Mouse (Mus musculus): ENCODE data around the gene Slc47a1.
A peak's percentile ranks its signal among the peaks of the same experiment; 100 is the strongest.
"Not testable (repeated sequence)": the region's sequence is repeated elsewhere in the genome, so short reads cannot be mapped to it uniquely, and the experiment has no call there.

Slc47a1 gene

GRCm38 (mm10) chr11:61377881-61378613 is at the start of gene Slc47a1:
Gene Slc47a1, minus strand, starts transcription at chr11:61378345.
- DNase-seq (ENCODE audit: extremely low spot score, low read depth, low spot score): no peak

DNA sequence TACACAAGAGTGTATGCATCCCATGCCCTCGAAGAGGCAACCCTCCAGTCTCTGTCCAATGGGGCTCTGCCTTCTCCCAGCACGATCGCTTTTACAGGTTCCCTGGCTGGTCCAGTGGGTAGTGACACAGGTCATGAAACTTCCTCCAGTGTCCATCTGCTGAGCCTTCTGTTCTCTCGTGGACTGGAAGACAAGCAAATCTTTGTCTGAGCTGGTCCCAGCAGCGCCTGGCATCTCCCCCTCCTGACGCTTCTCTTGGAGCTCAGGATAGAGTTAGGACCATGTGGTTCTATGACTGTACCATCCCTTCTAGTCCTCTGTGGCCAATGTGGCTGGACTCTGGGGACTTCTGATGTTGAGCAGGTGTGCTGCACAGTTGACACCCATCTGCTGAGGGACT is 41.1 kb upstream of the Slc47a1 start:
- no peak for DNase-seq (ENCODE audit: extremely low spot score, low read depth, low spot score)

GRCm38 (mm10) chr11:61417945-61418551 is 39.9 kb upstream of the Slc47a1 start:
- peak; percentile 73 for DNase-seq (ENCODE audit: extremely low spot score, low read depth, low spot score)

DNA sequence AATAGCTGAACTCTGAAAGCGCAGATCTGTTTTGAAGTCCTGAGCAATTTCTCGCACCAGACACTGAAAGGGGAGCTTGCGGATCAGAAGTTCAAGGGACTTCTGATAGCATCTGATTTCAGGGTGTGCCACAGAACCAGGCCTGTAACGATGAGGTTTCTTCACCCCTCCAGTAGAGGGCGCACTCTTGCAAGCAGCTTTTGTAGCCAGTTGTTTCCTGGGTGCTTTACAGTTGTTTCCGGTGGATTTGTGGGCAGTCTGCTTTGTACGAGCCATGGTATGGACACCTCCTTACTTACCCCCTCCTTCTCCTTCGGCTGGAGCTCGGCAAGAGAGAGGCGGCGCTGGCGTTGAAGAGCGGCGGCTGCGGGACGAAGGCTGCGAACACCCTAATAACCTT is 38.4 kb upstream of the Slc47a1 start:
- DNase-seq (ENCODE audit: extremely low spot score, low read depth, low spot score): not testable (repeated sequence)

DNA sequence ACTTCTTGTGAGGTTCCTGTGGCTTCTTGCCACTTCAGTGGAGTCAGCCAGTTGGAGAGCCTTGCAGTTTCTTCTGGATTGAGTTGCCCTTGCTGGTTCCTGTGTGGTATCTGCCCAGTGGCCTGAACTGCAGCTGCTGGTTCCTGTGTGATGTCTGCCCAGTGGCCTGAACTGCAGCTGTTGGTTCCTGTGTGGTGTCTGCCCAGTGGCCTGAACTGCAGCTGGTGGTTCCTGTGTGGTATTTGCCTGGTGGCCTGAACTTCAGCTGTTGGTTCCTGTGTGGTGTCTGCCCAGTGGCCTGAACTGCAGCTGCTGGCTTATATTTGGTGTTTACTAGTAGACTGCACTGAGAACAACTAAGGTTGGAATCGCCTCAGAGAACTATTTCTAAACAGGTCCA is 37.3 kb upstream of the Slc47a1 start:
- no peak for DNase-seq (ENCODE audit: extremely low spot score, low read depth, low spot score)

GRCm38 (mm10) chr11:61414560-61414959 is 36.4 kb upstream of the Slc47a1 start:
- no peak for DNase-seq (ENCODE audit: extremely low spot score, low read depth, low spot score)

GRCm38 (mm10) chr11:61413411-61413810 is 35.3 kb upstream of the Slc47a1 start:
- DNase-seq (ENCODE audit: extremely low spot score, low read depth, low spot score): no peak

DNA sequence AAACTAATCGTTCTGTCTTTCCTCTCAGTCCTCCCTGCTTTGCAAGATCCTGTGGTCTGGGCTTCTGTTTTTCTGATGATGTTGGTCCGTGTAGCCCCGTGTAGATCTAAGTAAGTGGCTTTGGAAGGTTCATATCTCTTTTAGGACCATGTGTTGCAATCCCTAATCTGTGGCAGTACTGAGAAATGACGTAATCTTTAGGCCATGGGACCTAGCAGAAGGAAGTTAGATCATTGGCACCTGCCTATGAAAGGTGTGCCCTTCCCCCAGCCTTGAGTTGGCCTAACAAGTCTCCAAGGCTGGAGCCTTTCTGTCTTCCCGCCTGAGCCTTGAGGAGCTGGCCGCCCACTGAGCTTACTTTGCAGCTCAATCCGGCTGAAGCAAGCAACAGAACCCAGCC is 33.7 kb upstream of the Slc47a1 start:
- DNase-seq (ENCODE audit: extremely low spot score, low read depth, low spot score): no peak

- no peak for DNase-seq (ENCODE audit: extremely low spot score, low read depth, low spot score)
Observed at GRCm38 (mm10) chr11:61411221-61411620, 33.1 kb upstream of the Slc47a1 start.

- DNase-seq (ENCODE audit: extremely low spot score, low read depth, low spot score): peak; percentile 82
Observed at GRCm38 (mm10) chr11:61410129-61410528, 32.0 kb upstream of the Slc47a1 start.

GRCm38 (mm10) chr11:61409051-61409450 is 30.9 kb upstream of the Slc47a1 start:
- no peak for DNase-seq (ENCODE audit: extremely low spot score, low read depth, low spot score)

- no peak for DNase-seq (ENCODE audit: extremely low spot score, low read depth, low spot score)
Observed at GRCm38 (mm10) chr11:61408184-61409027, 30.3 kb upstream of the Slc47a1 start.

GRCm38 (mm10) chr11:61407638-61408183 is 29.6 kb upstream of the Slc47a1 start:
- peak; percentile 88 for DNase-seq (ENCODE audit: extremely low spot score, low read depth, low spot score)

DNA sequence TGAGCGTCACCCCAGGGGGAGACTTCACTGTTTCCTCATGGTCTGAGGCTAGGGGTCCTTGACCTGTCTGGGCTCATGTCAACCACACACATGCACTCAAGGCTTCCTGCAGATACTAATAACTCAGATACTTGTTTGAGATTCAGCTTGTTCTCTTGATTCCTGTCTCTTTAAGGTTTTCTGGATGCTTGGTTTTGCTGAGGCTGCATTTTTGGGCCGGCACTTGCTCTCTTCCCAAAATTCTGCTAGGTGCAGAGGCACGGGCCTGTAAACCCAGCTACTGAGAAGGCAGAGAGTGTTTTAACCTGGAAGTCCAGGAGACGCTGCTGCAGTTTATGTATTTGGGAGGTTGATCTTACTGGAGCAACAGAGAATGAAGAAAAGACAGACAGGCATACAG is 23.6 kb upstream of the Slc47a1 start:
- no peak for DNase-seq (ENCODE audit: extremely low spot score, low read depth, low spot score)

- no peak for DNase-seq (ENCODE audit: extremely low spot score, low read depth, low spot score)
Observed at GRCm38 (mm10) chr11:61400681-61401346, 22.7 kb upstream of the Slc47a1 start.

DNA sequence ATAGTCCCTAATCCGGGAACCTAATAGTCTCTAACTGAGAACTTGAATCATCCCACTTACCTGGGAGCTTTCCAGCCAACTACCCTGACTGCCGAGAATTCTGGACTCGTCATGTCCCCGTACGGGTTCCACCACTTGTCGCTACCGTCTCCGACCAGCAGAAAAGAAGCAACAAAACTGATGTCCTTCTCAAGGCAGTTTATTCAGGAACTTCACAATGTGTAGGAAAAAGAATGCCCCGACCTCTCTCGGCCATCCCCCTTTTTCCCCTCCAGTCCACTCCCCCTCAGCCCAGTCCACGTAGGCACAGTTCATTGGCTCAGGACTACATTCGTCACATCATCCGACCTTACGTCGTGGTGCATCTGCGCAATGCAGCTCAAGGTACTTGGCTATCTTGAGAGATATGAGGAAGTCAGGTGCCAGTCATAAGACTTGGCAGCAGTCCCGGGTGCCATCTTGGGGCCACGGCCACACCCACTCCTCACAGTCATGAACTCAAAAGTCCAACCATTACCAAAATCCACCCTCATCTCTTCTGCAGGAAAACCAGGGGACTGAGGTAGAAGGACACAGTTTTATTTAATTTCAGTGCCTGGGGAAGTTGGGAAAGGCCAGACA is 19.4 kb upstream of the Slc47a1 start:
- not testable (repeated sequence) for DNase-seq (ENCODE audit: extremely low spot score, low read depth, low spot score)

DNA sequence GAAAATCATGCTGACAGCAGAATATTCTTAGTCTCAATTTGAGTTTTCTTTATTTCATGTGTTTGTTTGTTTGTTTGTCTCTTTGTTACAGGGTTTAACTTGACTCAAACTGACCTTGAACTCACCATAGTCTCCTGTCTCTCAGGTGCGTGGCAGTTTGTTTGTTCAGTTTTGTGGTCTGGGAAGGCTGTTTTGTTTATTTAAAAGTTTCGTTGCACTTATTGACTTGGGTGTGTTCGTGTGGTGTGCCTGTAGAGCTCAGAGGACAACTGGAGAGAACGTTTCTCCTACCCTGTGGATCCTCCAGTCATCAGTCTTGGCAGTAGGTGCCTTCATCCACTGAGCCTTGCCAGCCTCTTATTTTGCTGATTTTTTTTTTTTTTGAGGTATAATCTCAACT is 10.8 kb upstream of the Slc47a1 start:
- no peak for DNase-seq (ENCODE audit: extremely low spot score, low read depth, low spot score)

DNA sequence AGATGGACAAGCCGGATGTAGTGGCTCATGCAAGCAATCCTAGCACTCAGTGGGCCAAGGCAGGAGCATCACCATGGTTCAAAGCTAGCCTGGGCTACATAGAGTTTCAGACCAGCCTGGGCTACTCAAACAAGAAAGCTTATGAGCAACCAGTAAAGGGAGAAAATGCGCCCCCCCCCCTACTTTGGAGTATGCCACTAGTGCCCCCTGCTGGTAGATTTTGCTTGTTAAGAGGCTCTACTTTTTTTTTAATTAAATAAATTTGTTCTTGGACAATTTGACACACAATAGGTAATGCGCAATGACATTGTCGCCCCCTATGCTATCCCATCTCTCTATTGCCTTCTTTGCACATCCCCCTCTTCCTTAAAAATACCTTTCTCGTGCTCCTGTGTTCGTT is 9.9 kb upstream of the Slc47a1 start:
- no peak for DNase-seq (ENCODE audit: extremely low spot score, low read depth, low spot score)

DNA sequence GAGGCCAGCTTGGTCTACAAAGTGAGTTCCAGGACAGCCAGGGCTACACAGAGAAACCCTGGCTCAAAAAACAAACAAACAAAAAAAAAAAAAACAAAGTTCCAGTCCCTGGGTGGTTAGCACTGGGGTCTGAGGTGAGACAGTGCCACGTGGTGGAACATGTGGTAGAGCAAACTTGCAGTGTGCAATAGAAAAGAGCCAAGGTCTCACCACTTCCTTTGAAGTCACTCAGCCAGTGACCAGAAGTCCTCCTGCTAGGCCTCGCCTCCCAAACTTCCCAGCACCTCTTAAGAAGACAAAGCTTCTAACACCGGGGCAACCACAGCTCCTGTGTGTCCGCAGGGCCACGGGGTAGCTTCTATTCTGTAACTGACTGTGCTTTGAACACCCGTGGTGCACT is 9.1 kb upstream of the Slc47a1 start:
- DNase-seq (ENCODE audit: extremely low spot score, low read depth, low spot score): no peak

DNA sequence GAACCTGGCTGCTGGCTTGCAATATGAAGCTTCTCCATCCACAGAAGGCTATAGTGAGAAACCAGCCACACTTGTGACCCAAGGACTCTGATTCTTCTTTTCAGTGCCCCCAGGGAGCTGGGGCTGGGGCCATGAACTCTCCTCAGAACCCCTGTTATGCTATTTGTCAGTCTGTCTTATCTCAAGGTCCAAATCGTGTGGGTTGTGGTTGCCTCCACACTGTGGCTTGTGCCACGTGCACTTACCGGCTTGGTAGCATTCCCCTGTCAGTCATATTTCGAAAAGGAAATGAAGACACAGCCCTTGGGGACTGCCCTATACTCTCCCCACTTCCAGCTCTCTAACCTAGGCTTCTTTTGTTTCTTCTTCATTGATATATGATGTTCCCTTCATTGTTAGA is 7.6 kb upstream of the Slc47a1 start:
- DNase-seq (ENCODE audit: extremely low spot score, low read depth, low spot score): no peak

DNA sequence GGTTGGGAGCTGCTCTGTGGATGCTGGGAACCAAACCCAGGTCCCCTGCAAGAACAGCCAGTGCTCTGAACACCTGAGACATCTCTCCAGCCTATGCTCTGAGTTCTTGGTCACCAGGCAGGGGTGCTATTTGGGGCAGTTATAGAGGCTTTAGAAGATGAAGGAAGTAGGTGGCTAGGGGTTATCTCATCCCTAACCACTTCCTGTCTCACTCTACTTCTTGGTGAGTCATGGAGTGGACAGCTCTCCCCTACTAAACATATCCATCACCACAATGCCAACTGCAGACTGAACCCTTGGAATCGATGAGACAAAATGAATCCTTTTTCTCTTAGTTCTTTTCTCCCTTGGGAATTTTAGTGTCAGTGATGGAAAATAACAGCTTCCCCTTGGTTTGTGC is 3.1 kb upstream of the Slc47a1 start:
- no peak for DNase-seq (ENCODE audit: extremely low spot score, low read depth, low spot score)
